Mouse (Mus musculus) lung, embryonic 16.5 days (tissue): Measurements from ENCODE around the gene Ccdc9. TPM values are rescaled to one million over a fixed set of nuclear protein-coding genes. Genes with fewer than 3 reads are reported as not detected.
"Not testable (repeated sequence)": the region's sequence is repeated elsewhere in the genome, so short reads cannot be mapped to it uniquely, and the experiment has no call there.

Experiments
- ATAC-seq: fragments of 200-750 bp; cut with Nextera tagmentation; 2 replicates; pipeline ENCODE4 v1.8.0; 2017; ENCODE audit warnings: low read depth, mild to moderate bottlenecking, moderate library complexity
- H3K27ac ChIP-seq: fragments of 300-500 bp; sonication (generic); 2 replicates; pipeline ENCODE4 v1.5.1; 2014; ENCODE audit warnings: mild to moderate bottlenecking, control low read depth, low read length
- H3K27me3 ChIP-seq: fragments of 300-500 bp; sonication (generic); 2 replicates; pipeline ENCODE4 v1.6.1; 2014; ENCODE audit warnings: low read depth, low read length, mixed read lengths; ENCODE audit not compliant: control insufficient read depth, insufficient read depth
- H3K36me3 ChIP-seq: fragments of 300-500 bp; sonication (generic); 2 replicates; pipeline ENCODE4 v1.6.1; 2014; ENCODE audit warnings: low read length; ENCODE audit not compliant: control insufficient read depth, insufficient read depth
- H3K4me1 ChIP-seq: fragments of 300-500 bp; sonication (generic); replicated peaks from 2 replicates; pipeline ENCODE4 v1.6.1; 2014; ENCODE audit warnings: low read length, mixed read lengths; ENCODE audit not compliant: control insufficient read depth, insufficient read depth
- H3K4me2 ChIP-seq: fragments of 300-500 bp; sonication (generic); 2 replicates; pipeline ENCODE4 v1.6.1; 2014; ENCODE audit warnings: low read depth, low read length, control low read depth
- H3K4me3 ChIP-seq: fragments of 300-500 bp; sonication (generic); 2 replicates; pipeline ENCODE4 v1.5.1; 2014; ENCODE audit warnings: mild to moderate bottlenecking, low read length, control low read depth
- H3K9ac ChIP-seq: fragments of 300-500 bp; sonication (generic); 2 replicates; pipeline ENCODE4 v1.6.1; 2014; ENCODE audit warnings: low read length, control low read depth
- H3K9me3 ChIP-seq: fragments of 300-500 bp; sonication (generic); 2 replicates; pipeline ENCODE4 v1.6.1; 2016; ENCODE audit warnings: low read length; ENCODE audit not compliant: control insufficient read depth
- WGBS: fragments of 180-500 bp; shearing (Covaris S2); extraction: QIAGEN DNeasy Blood & Tissue Kit; methylation state at CpG from one replicate; pipeline ENCODE4 v1.1.7; 2014; 5-methylcytosine and 5-hydroxymethylcytosine counted together
- polyA plus RNA-seq: library from polyadenylated mRNA; unstranded; fragments of >200 nt; fragmentation: Nextera tagmentation; extraction: Ambion mirVana; gene quantifications from 2 replicates; pipeline ENCODE4 v1.2.1, GENCODE M21; 2015

Ccdc9 gene
- polyA plus RNA-seq, 1 experiment from 2014 or later, result 20.1 TPM

- ATAC-seq, result no peak
- 78% methylated on average over 5 of the region's 5 CpGs for WGBS
- H3K4me2 ChIP-seq, result no peak overlapping the region
- no peak overlapping the region for H3K27ac ChIP-seq
- H3K9me3 ChIP-seq, result peaks cover 2% of the 10 kb centered on the region; the same call in 1 of the 2 replicates
- H3K27me3 ChIP-seq, result no peaks in the 10 kb centered on the region
- H3K9ac ChIP-seq, result no peak overlapping the region
- no peak overlapping the region for H3K4me3 ChIP-seq
- H3K4me1 ChIP-seq, result no peaks in the 10 kb centered on the region
- no peaks in the 10 kb centered on the region for H3K36me3 ChIP-seq
These were observed 22.8 kb downstream of the Ccdc9 start for GRCm38 (mm10) chr7:16263843-16264242.

- Histone ChIP-seq H3K4me3 (no peak overlapping the region), H3K9me3 (peaks cover 2% of the 10 kb centered on the region; the same call in 1 of the 2 replicates), H3K9ac (no peak overlapping the region), H3K4me2 (no peak overlapping the region), H3K27ac (no peak overlapping the region), H3K27me3 (no peaks in the 10 kb centered on the region), H3K36me3 (no peaks in the 10 kb centered on the region), H3K4me1 (no peaks in the 10 kb centered on the region)
- no peak for ATAC-seq
- 26% methylated on average over 8 of the region's 8 CpGs for WGBS
These were observed 23.4 kb downstream of the Ccdc9 start for GRCm38 (mm10) chr7:16263015-16263787.

GRCm38 (mm10) chr7:16261097-16261496, 25.5 kb downstream of the Ccdc9 start:
- ATAC-seq, result no peak
- no peaks in the 10 kb centered on the region for H3K27me3 ChIP-seq
- H3K9ac ChIP-seq, result no peak overlapping the region
- H3K4me3 ChIP-seq, result no peak overlapping the region
- no peaks in the 10 kb centered on the region for H3K4me1 ChIP-seq
- peaks cover 2% of the 10 kb centered on the region; the same call in 1 of the 2 replicates for H3K9me3 ChIP-seq
- WGBS, result 55% methylated on average over 1 of the region's 1 CpGs
- no peaks in the 10 kb centered on the region for H3K36me3 ChIP-seq
- no peak overlapping the region for H3K27ac ChIP-seq
- H3K4me2 ChIP-seq, result no peak overlapping the region

GRCm38 (mm10) chr7:16259110-16259590, 27.4 kb downstream of the Ccdc9 start, which contains the start of gene C5ar1:
C5ar1 (minus strand) TSS chr7:16259540.
- no peaks in the 10 kb centered on the region for H3K36me3 ChIP-seq
- 79% methylated on average over 5 of the region's 5 CpGs for WGBS
- no peak within 1 kb of the TSS for H3K4me2 ChIP-seq
- H3K4me1 ChIP-seq, result no peaks in the 10 kb centered on the region
- H3K9me3 ChIP-seq, result no peaks in the 10 kb centered on the region
- H3K27ac ChIP-seq, result no peak within 1 kb of the TSS
- H3K9ac ChIP-seq, result no peak within 1 kb of the TSS
- ATAC-seq, result no peak
- H3K4me3 ChIP-seq, result no peak within 1 kb of the TSS
- H3K27me3 ChIP-seq, result no peaks in the 10 kb centered on the region

- no peaks in the 10 kb centered on the region for H3K36me3 ChIP-seq
- H3K4me1 ChIP-seq, result no peaks in the 10 kb centered on the region
- no peak for ATAC-seq
- no peaks in the 10 kb centered on the region for H3K27me3 ChIP-seq
- no peak overlapping the region for H3K4me2 ChIP-seq
- whole genome bisulfite sequencing, result 88% methylated on average over 11 of the region's 11 CpGs
- H3K4me3 ChIP-seq, result no peak overlapping the region
- no peak overlapping the region for H3K9ac ChIP-seq
- no peaks in the 10 kb centered on the region for H3K9me3 ChIP-seq
- no peak overlapping the region for H3K27ac ChIP-seq
These were observed 28.8 kb downstream of the Ccdc9 start for GRCm38 (mm10) chr7:16257830-16258229.

- WGBS, result 85% methylated on average over 4 of the region's 4 CpGs
- H3K9ac ChIP-seq, H3K27ac ChIP-seq, ATAC-seq, H3K27me3 ChIP-seq, H3K4me3 ChIP-seq, H3K4me2 ChIP-seq, H3K36me3 ChIP-seq, H3K9me3 ChIP-seq, H3K4me1 ChIP-seq: not testable (repeated sequence)
These were observed 30.6 kb downstream of the Ccdc9 start for GRCm38 (mm10) chr7:16255963-16256362.

GRCm38 (mm10) chr7:16254195-16254594, 32.4 kb downstream of the Ccdc9 start:
- no peak for ATAC-seq
- no peaks in the 10 kb centered on the region for H3K27me3 ChIP-seq
- H3K4me2 ChIP-seq, result no peak overlapping the region
- H3K9ac ChIP-seq, result no peak overlapping the region
- no peaks in the 10 kb centered on the region for H3K36me3 ChIP-seq
- H3K9me3 ChIP-seq, result no peaks in the 10 kb centered on the region
- no peak overlapping the region for H3K4me3 ChIP-seq
- 36% methylated on average over 4 of the region's 4 CpGs for WGBS
- no peak overlapping the region for H3K27ac ChIP-seq
- no peaks in the 10 kb centered on the region for H3K4me1 ChIP-seq

GRCm38 (mm10) chr7:16250687-16251086, 35.9 kb downstream of the Ccdc9 start:
- H3K9me3 ChIP-seq, result no peaks in the 10 kb centered on the region
- H3K4me3 ChIP-seq, result no peak overlapping the region
- 79% methylated on average over 5 of the region's 5 CpGs for WGBS
- no peaks in the 10 kb centered on the region for H3K4me1 ChIP-seq
- no peak overlapping the region for H3K27ac ChIP-seq
- H3K9ac ChIP-seq, result no peak overlapping the region
- H3K4me2 ChIP-seq, result no peak overlapping the region
- H3K36me3 ChIP-seq, result no peaks in the 10 kb centered on the region
- H3K27me3 ChIP-seq, result no peaks in the 10 kb centered on the region
- no peak for ATAC-seq

GRCm38 (mm10) chr7:16245958-16246357, 40.6 kb downstream of the Ccdc9 start:
- ATAC-seq, result no peak
- no peaks in the 10 kb centered on the region for H3K27me3 ChIP-seq
- no peak overlapping the region for H3K4me3 ChIP-seq
- H3K4me2 ChIP-seq, result no peak overlapping the region
- no peaks in the 10 kb centered on the region for H3K9me3 ChIP-seq
- no peaks in the 10 kb centered on the region for H3K36me3 ChIP-seq
- no peak overlapping the region for H3K27ac ChIP-seq
- WGBS, result 64% methylated on average over 1 of the region's 4 CpGs
- H3K9ac ChIP-seq, result no peak overlapping the region
- 0 out of 2 replicates have a peak, but pooled peaks cover 2% of the 10 kb centered on the region for H3K4me1 ChIP-seq
